19 mouse cellular contexts compared by ENCODE assay signal in the genomic region with DNA sequence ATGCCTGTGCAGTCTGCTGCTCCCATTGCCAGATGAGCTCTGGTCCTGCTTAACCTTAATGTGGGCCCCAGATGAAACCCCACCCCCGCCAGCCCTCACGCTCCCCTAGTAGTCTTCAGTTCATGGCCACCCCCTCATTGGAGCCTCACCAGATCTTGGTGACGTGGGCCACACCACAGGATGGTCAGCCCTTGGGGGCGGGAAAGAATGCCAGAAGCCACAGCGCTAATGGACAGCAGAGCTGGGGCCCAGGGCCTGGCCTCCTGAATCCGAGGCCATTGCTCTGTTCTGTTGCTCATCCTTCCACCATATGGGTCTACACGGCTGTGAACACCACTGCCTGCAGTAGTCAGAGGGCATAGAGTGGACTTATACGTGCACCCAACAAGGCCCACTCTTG.
"Had no signal": no experiment of that assay in that cellular context is flagged by ENCODE, and none has a peak within 500 bp of the region (broad histone marks: within the 10 kb centered on the region; RNA-seq: fewer than 3 reads in every experiment).

No protein-coding gene starts in this region.

- H3K9ac ChIP-seq: lung, embryonic 14.5 days; midbrain, embryonic 12.5 days; neural tube, embryonic 13.5 days; neural tube, embryonic 15.5 days had no signal

- H3K4me2 ChIP-seq: lung, embryonic 14.5 days; midbrain, embryonic 12.5 days; neural tube, embryonic 13.5 days; neural tube, embryonic 15.5 days had no signal

- H3K36me3 ChIP-seq: midbrain, embryonic 10.5 days; midbrain, embryonic 12.5 days; neural tube, embryonic 13.5 days; neural tube, embryonic 15.5 days had no signal

- H3K9me3 ChIP-seq: midbrain, embryonic 10.5 days; midbrain, embryonic 12.5 days; neural tube, embryonic 13.5 days; neural tube, embryonic 15.5 days had no signal

- H3K4me1 ChIP-seq: midbrain, embryonic 12.5 days; neural tube, embryonic 13.5 days; neural tube, embryonic 15.5 days had no signal

- H3K27me3 ChIP-seq: midbrain, embryonic 12.5 days; neural tube, embryonic 13.5 days; neural tube, embryonic 15.5 days had no signal

- H3K4me3 ChIP-seq: midbrain, embryonic 10.5 days; midbrain, embryonic 12.5 days; myocyte; neural tube, embryonic 13.5 days; neural tube, embryonic 15.5 days had no signal

- H3K27ac ChIP-seq: midbrain, embryonic 12.5 days; neural tube, embryonic 13.5 days; neural tube, embryonic 15.5 days had no signal

- ATAC-seq: midbrain, embryonic 16.5 days had no signal

- DNase-seq: lung, adult 18-20 months; lung, embryonic 14.5 days; lung, postnatal 10 days; lung, postnatal 4 days; midbrain, embryonic 14.5 days; retina, postnatal 1 day; right cerebral cortex, adult 18-20 months; right cerebral cortex, postnatal 25 days; right cerebral cortex, postnatal 4 days; spleen, adult 18-20 months; thymus, adult 18-20 months; thymus, postnatal 14 days; thymus, postnatal 36 days had no signal
